Mouse (Mus musculus) C2C12 (cell line): Measurements from ENCODE around the gene F2rl3. TPM values are rescaled to one million over a fixed set of nuclear protein-coding genes. Genes with fewer than 3 reads are reported as not detected.

Experiments
- H3K27me3 ChIP-seq: one replicate; pipeline ENCODE4 v1.6.1; 2011; ENCODE audit not compliant: control insufficient read depth, insufficient read depth, insufficient read length
- H3K36me3 ChIP-seq: one replicate; pipeline ENCODE4 v1.6.1; 2011; ENCODE audit not compliant: control insufficient read depth, insufficient read depth
- H3K4me3 ChIP-seq: one replicate; pipeline ENCODE4 v1.5.1; 2011; ENCODE audit warnings: mild to moderate bottlenecking, control low read depth; ENCODE audit not compliant: poor library complexity, insufficient read depth, severe bottlenecking
- H3K79me2 ChIP-seq: one replicate; pipeline ENCODE4 v1.6.1; 2011; ENCODE audit not compliant: control insufficient read depth, insufficient read depth
- H3K79me3 ChIP-seq: one replicate; pipeline ENCODE4 v1.6.1; 2011; ENCODE audit warnings: low read depth, control low read depth
- H3ac ChIP-seq: one replicate; pipeline ENCODE3; 2011; ENCODE audit warnings: low read depth; ENCODE audit not compliant: control insufficient read depth, insufficient read length
- CEBPB ChIP-seq: IDR thresholded peaks from one replicate; pipeline ENCODE4 v1.6.1; 2011; ENCODE audit warnings: low read depth, mild to moderate bottlenecking, control low read depth, moderate library complexity
- CTCF ChIP-seq: IDR thresholded peaks from one replicate; pipeline ENCODE4 v1.5.1; 2011; ENCODE audit not compliant: control insufficient read depth, insufficient read depth, insufficient read length
- FOSL1 ChIP-seq: IDR thresholded peaks from one replicate; pipeline ENCODE4 v1.8.0; 2011; ENCODE audit warnings: mild to moderate bottlenecking, low read length; ENCODE audit not compliant: poor library complexity, insufficient read depth, severe bottlenecking
- MAX ChIP-seq: IDR thresholded peaks from one replicate; pipeline ENCODE4 v1.6.1; 2011; ENCODE audit warnings: mild to moderate bottlenecking, control low read depth
- MYOD1 ChIP-seq: IDR thresholded peaks from one replicate; pipeline ENCODE4 v1.6.1; 2011; ENCODE audit warnings: low read depth; ENCODE audit not compliant: control insufficient read depth, insufficient read length
- MYOG ChIP-seq: IDR thresholded peaks from one replicate; pipeline ENCODE4 v1.6.1; 2011; ENCODE audit not compliant: control insufficient read depth, insufficient read length; ENCODE audit errors: extremely low read depth
- USF1 ChIP-seq: IDR thresholded peaks from one replicate; pipeline ENCODE4 v1.6.1; 2011; ENCODE audit warnings: low read depth, mild to moderate bottlenecking, control low read depth, moderate library complexity
- polyA plus RNA-seq: library from polyadenylated mRNA; unstranded; fragments of >200 nt; fragmentation: generic; extraction: Trizol; gene quantifications from one replicate; pipeline ENCODE4 v1.2.1, GENCODE M21; 2012; ENCODE audit warnings: missing spikeins

Gene F2rl3
- polyA plus RNA-seq, 1 experiment = 0.53 TPM

GRCm38 (mm10) chr8:72766777-72767176, 5.1 kb downstream of the F2rl3 start:
- Histone ChIP-seq H3K36me3 (no peaks in the 10 kb centered on the region), H3ac (no peak overlapping the region), H3K27me3 (no peaks in the 10 kb centered on the region), H3K79me2 (no peaks in the 10 kb centered on the region), H3K79me3 (no peaks in the 10 kb centered on the region), H3K4me3 (no peak overlapping the region)
- TF ChIP-seq CTCF (no peak), MYOG (no peak)

- Histone ChIP-seq H3K79me3 (no peaks in the 10 kb centered on the region), H3K4me3 (no peak overlapping the region), H3K27me3 (no peaks in the 10 kb centered on the region), H3K79me2 (no peaks in the 10 kb centered on the region), H3ac (no peak overlapping the region), H3K36me3 (no peaks in the 10 kb centered on the region)
- TF ChIP-seq CEBPB = no peak
- peak; percentile 21 for TF ChIP-seq MYOD1
These were observed 16.1 kb downstream of the F2rl3 start for GRCm38 (mm10) chr8:72777797-72778196.

GRCm38 (mm10) chr8:72780644-72781043, 19.0 kb downstream of the F2rl3 start:
- Histone ChIP-seq H3K79me3 (no peaks in the 10 kb centered on the region), H3K36me3 (no peaks in the 10 kb centered on the region), H3K4me3 (no peak overlapping the region), H3K79me2 (no peaks in the 10 kb centered on the region), H3ac (no peak overlapping the region), H3K27me3 (no peaks in the 10 kb centered on the region)
- TF ChIP-seq CTCF (no peak), MYOD1 (peak; percentile 22)

- Histone ChIP-seq H3K79me3 (no peaks in the 10 kb centered on the region), H3K36me3 (no peaks in the 10 kb centered on the region), H3K79me2 (no peaks in the 10 kb centered on the region), H3K27me3 (no peaks in the 10 kb centered on the region), H3K4me3 (no peak overlapping the region), H3ac (no peak overlapping the region)
- no peak for TF ChIP-seq USF1
- no peak for TF ChIP-seq CEBPB
- no peak for TF ChIP-seq MYOG
- no peak for TF ChIP-seq MYOD1
- TF ChIP-seq MAX = no peak
- TF ChIP-seq CTCF = no peak
- TF ChIP-seq FOSL1 = no peak
These were observed 39.9 kb downstream of the F2rl3 start for GRCm38 (mm10) chr8:72801583-72801982.

- TF ChIP-seq MYOG (no peak), FOSL1 (no peak), CEBPB (no peak), USF1 (no peak), CTCF (no peak), MAX (no peak), MYOD1 (no peak)
- Histone ChIP-seq H3K79me3 (no peaks in the 10 kb centered on the region), H3ac (no peak overlapping the region), H3K27me3 (no peaks in the 10 kb centered on the region), H3K4me3 (no peak overlapping the region), H3K79me2 (no peaks in the 10 kb centered on the region), H3K36me3 (no peaks in the 10 kb centered on the region)
These were observed 51.0 kb downstream of the F2rl3 start for GRCm38 (mm10) chr8:72812690-72813089.

Other genes starting within 250 kb of the F2rl3 start
- gene Med26, start 213.6 kb upstream of the F2rl3 start, polyA plus RNA-seq = 7.8 TPM
- gene Smim7, start 190.8 kb upstream of the F2rl3 start, polyA plus RNA-seq = 57.9 TPM
- 16.5 TPM for gene Tmem38a, start 189.8 kb upstream of the F2rl3 start, polyA plus RNA-seq
- 0.05 TPM for gene Nwd1, start 115.2 kb upstream of the F2rl3 start, polyA plus RNA-seq
- 140 TPM for gene Sin3b, start 38.6 kb upstream of the F2rl3 start, polyA plus RNA-seq